Mouse (Mus musculus) brain, embryonic 14.5 days (tissue): ENCODE measurements at regions not wholly inside any gene's neighbourhood (a gene's known extent, or its start where the extent isn't known, plus 50 kb on each side); places are given as distances from the start of the nearest gene placed in this dataset.

Experiments used
- DNase-seq: peaks from one replicate; pipeline ENCODE4 v3.0.0-alpha.2; 2011; ENCODE audit warnings: low read depth
- CTCF ChIP-seq: fragments of 200-500 bp; IDR thresholded peaks from 2 replicates; pipeline ENCODE4 v1.5.1; 2012; ENCODE audit warnings: inconsistent platforms, mild to moderate bottlenecking, moderate library complexity, borderline replicate concordance; ENCODE audit not compliant: insufficient read depth, insufficient read length; ENCODE audit errors: extremely low read depth
- POLR2A ChIP-seq: fragments of 200-500 bp; IDR thresholded peaks from 2 replicates; pipeline ENCODE4 v1.6.1; 2012; ENCODE audit warnings: mild to moderate bottlenecking, inconsistent platforms, borderline replicate concordance; ENCODE audit not compliant: poor library complexity, insufficient read depth, insufficient read length, severe bottlenecking; ENCODE audit errors: extremely low read depth

DNA sequence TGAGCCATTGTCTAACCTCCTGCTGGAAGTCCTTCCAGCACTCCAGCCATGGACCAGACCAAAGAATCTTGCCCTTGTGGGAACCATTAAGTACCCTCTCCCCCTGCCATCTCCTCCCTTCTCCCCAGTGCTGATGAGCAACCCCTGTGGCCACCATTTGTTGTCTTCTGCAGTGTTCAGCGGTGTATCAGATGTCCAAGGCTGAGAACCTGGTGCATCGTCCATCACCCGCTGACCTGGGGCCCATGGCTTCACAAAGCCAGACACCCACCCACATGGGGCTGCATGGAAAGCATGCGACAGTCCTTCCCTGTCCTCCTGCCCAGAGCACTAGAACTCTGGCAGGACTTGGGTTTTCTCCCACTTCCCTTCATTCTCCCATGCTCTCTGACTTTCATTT, 1596.7 kb downstream of the D3Ertd751e start:
- no peak for DNase-seq
- TF ChIP-seq POLR2A (no peak), CTCF (no peak)

DNA sequence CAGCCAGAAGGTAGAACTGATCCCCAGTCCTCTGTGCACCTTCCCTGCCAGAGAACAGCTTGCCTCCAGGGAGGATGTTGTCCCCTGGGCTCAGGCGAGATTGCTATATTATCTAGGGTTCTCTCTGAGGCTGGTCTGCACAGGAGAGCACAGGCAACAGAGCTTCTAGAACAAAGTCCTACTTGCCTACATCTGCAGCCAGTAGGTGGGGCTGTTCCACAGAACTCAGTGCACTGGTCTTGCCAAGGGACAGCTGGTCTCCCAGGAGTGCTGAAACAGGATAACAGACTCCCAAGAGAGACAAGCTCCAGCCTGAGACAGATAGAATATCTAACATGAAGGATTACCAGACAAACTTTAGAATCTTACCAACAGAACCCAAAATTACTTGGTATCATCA, 1600.5 kb downstream of the D3Ertd751e start:
- DNase-seq, result peak; percentile 14
- TF ChIP-seq POLR2A (no peak), CTCF (peak; percentile 2; the same call in 1 of the 2 replicates)

- peak; percentile 63 for DNase-seq
These were observed 1610.4 kb downstream of the D3Ertd751e start for GRCm38 (mm10) chr3:43352829-43353228.

GRCm38 (mm10) chr3:43358511-43358910, 1616.1 kb downstream of the D3Ertd751e start:
- no peak for DNase-seq
- TF ChIP-seq CTCF (no peak), POLR2A (no peak)

More at GRCm38 (mm10) chr3:43352829-43353228, 1610.4 kb downstream of the D3Ertd751e start:
- no peak for TF ChIP-seq POLR2A
- TF ChIP-seq CTCF, result no peak

DNA sequence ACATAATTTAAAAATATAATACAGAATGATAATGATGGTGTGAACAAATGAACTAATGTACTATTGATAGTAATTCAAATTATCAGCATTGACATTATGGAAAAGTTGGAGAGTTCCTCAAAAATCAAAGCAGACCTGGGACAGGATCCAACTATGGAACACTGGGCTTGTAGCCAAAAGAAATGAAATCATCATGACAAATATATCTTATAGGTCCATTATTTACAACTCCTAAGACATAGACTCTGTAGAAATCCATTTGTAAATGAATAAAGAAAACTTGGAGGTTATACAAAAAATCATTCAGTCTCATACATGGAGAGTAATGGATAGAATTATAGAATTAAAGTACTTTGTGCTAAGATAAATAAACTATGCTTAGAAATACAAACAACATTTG, 1657.5 kb downstream of the D3Ertd751e start:
- no peak for DNase-seq
- TF ChIP-seq POLR2A, result no peak

DNA sequence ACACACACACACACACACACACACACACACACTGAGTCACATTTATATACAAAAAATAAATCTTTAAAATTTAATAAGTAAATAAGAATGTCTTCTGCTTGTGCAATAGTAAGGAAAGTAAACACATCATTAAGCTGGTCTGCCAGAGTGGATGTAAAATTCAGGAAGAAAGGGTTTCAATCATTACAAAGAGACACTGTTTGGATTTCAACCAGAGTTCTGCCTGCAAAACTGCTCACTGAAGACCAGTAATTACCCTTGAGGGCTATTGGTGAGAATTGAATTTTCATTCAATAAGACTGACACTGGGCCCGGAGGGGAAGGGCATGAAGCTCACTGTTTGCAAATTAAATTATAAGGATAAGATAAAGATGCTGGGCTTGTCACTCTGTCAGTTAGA, 1682.5 kb downstream of the D3Ertd751e start:
- peak; percentile 39 for DNase-seq
- TF ChIP-seq POLR2A, result no peak
- no peak for TF ChIP-seq CTCF

- DNase-seq, result no peak
- TF ChIP-seq POLR2A (no peak), CTCF (no peak)
These were observed 1684.3 kb downstream of the D3Ertd751e start for GRCm38 (mm10) chr3:43426672-43427071.

GRCm38 (mm10) chr3:43461541-43462109, 1719.2 kb downstream of the D3Ertd751e start:
- peak; percentile 27 for DNase-seq
- no peak for TF ChIP-seq CTCF
- TF ChIP-seq POLR2A, result no peak
